Mouse (Mus musculus) spleen, adult 2 months (tissue): ENCODE measurements at regions not wholly inside any gene's neighbourhood (a gene's known extent, or its start where the extent isn't known, plus 50 kb on each side); places are given as distances from the start of the nearest gene placed in this dataset.

Source experiments
- DNase-seq, 2 experiments: peaks; one replicate each; pipeline versions ENCODE4 v3.0.0 to v3.0.0-alpha.2; 2012 to 2021; ENCODE audit warnings: low spot score in 2 of 2, low read depth in 1 of 2
- H3K27ac ChIP-seq: fragments of 200-500 bp; 2 replicates; pipeline ENCODE4 v1.5.1; 2012; ENCODE audit warnings: low read length, inconsistent platforms; ENCODE audit not compliant: insufficient read depth
- H3K27me3 ChIP-seq: fragments of 200-500 bp; 2 replicates; pipeline ENCODE4 v1.6.1; 2012; ENCODE audit warnings: mild to moderate bottlenecking, moderate library complexity, low read length, inconsistent platforms; ENCODE audit not compliant: control insufficient read depth, insufficient read depth
- H3K36me3 ChIP-seq: fragments of 200-500 bp; 2 replicates; pipeline ENCODE4 v1.6.1; 2012; ENCODE audit warnings: mild to moderate bottlenecking, low read length, inconsistent platforms; ENCODE audit not compliant: control insufficient read depth, insufficient read depth
- H3K4me1 ChIP-seq: fragments of 200-500 bp; 2 replicates; pipeline ENCODE4 v1.6.1; 2011; ENCODE audit warnings: inconsistent platforms; ENCODE audit not compliant: control insufficient read depth, insufficient read depth, insufficient read length
- H3K4me3 ChIP-seq: fragments of 200-500 bp; 2 replicates; pipeline ENCODE4 v1.5.1; 2011; ENCODE audit warnings: mild to moderate bottlenecking, inconsistent platforms; ENCODE audit not compliant: insufficient read depth, insufficient read length; ENCODE audit errors: extremely low read depth
- CTCF ChIP-seq: fragments of 200-500 bp; IDR thresholded peaks from 2 replicates; pipeline ENCODE4 v1.5.1; 2011; ENCODE audit warnings: mild to moderate bottlenecking, inconsistent platforms; ENCODE audit not compliant: insufficient read depth, insufficient read length, insufficient replicate concordance; ENCODE audit errors: extremely low read depth
- POLR2A ChIP-seq: fragments of 200-500 bp; IDR thresholded peaks from 2 replicates; pipeline ENCODE4 v1.6.1; 2011; ENCODE audit warnings: low read depth, low read length, inconsistent platforms
- WGBS: fragments of 180-500 bp; shearing (Covaris S2); methylation state at CpG from one replicate; pipeline ENCODE4 v1.1.7; 2018; 5-methylcytosine and 5-hydroxymethylcytosine counted together

GRCm38 (mm10) chr9:120658576-120658975 lies 87.3 kb downstream of the Rpl14 start:
- 78% methylated on average over 2 of the region's 2 CpGs for WGBS
- no peak for DNase-seq
- no peaks in the 10 kb centered on the region for H3K4me1 ChIP-seq
- TF ChIP-seq POLR2A (no peak), CTCF (no peak)
- no peaks in the 10 kb centered on the region for H3K36me3 ChIP-seq
- no peak overlapping the region for H3K27ac ChIP-seq
- no peaks in the 10 kb centered on the region for H3K27me3 ChIP-seq
- H3K4me3 ChIP-seq: no peak overlapping the region

GRCm38 (mm10) chr9:120661226-120661625 lies 90.0 kb downstream of the Rpl14 start:
- Histone ChIP-seq H3K4me1 (no peaks in the 10 kb centered on the region), H3K27ac (no peak overlapping the region), H3K36me3 (no peaks in the 10 kb centered on the region), H3K4me3 (no peak overlapping the region), H3K27me3 (no peaks in the 10 kb centered on the region)
- WGBS: 68% methylated on average over 5 of the region's 5 CpGs
- DNase-seq: no peak
- TF ChIP-seq CTCF (no peak), POLR2A (no peak)

- TF ChIP-seq POLR2A: no peak
- no peak for TF ChIP-seq CTCF
- H3K27ac ChIP-seq: no peak overlapping the region
- no peaks in the 10 kb centered on the region for H3K36me3 ChIP-seq
- H3K27me3 ChIP-seq: no peaks in the 10 kb centered on the region
- H3K4me3 ChIP-seq: no peak overlapping the region
- WGBS: 89% methylated on average over 7 of the region's 7 CpGs
- H3K4me1 ChIP-seq: no peaks in the 10 kb centered on the region
- DNase-seq: no peak
These were observed 90.5 kb downstream of the Rpl14 start for GRCm38 (mm10) chr9:120661641-120662227.

- Histone ChIP-seq H3K4me1 (no peaks in the 10 kb centered on the region), H3K27me3 (no peaks in the 10 kb centered on the region), H3K27ac (no peak overlapping the region), H3K4me3 (no peak overlapping the region), H3K36me3 (no peaks in the 10 kb centered on the region)
- 69% methylated on average over 6 of the region's 6 CpGs for WGBS
- DNase-seq: no peak
- no peak for TF ChIP-seq CTCF
- TF ChIP-seq POLR2A: no peak
These were observed 91.9 kb downstream of the Rpl14 start for GRCm38 (mm10) chr9:120663181-120663580.

- Histone ChIP-seq H3K27me3 (no peaks in the 10 kb centered on the region), H3K27ac (no peak overlapping the region), H3K4me1 (no peaks in the 10 kb centered on the region), H3K4me3 (no peak overlapping the region), H3K36me3 (no peaks in the 10 kb centered on the region)
- 91% methylated on average over 10 of the region's 10 CpGs for WGBS
- no peak for TF ChIP-seq POLR2A
- no peak for TF ChIP-seq CTCF
- DNase-seq: no peak
These were observed 92.8 kb downstream of the Rpl14 start for GRCm38 (mm10) chr9:120664086-120664485.

GRCm38 (mm10) chr9:120672452-120672851 lies 101.2 kb downstream of the Rpl14 start:
- 83% methylated on average over 6 of the region's 6 CpGs for WGBS
- Histone ChIP-seq H3K4me3 (no peak overlapping the region), H3K27me3 (no peaks in the 10 kb centered on the region), H3K27ac (no peak overlapping the region), H3K36me3 (no peaks in the 10 kb centered on the region), H3K4me1 (no peaks in the 10 kb centered on the region; the same call in 1 of the 2 replicates)
- TF ChIP-seq CTCF (no peak), POLR2A (no peak)
- no peak for DNase-seq

GRCm38 (mm10) chr9:120674855-120675254 lies 103.6 kb downstream of the Rpl14 start:
- H3K36me3 ChIP-seq: no peaks in the 10 kb centered on the region
- H3K4me1 ChIP-seq: no peaks in the 10 kb centered on the region; the same call in 1 of the 2 replicates
- no peak for DNase-seq
- no peak overlapping the region for H3K27ac ChIP-seq
- no peaks in the 10 kb centered on the region for H3K27me3 ChIP-seq
- TF ChIP-seq CTCF (no peak), POLR2A (no peak)
- WGBS: 0% methylated on average over 11 of the region's 11 CpGs
- H3K4me3 ChIP-seq: peak overlapping the region; percentile 30; the same call in 1 of the 2 replicates
